Mouse (Mus musculus) lung, adult 2 months (tissue): ENCODE measurements around the gene Shisa8.

Experiments
- CTCF ChIP-seq: fragments of 200-500 bp; IDR thresholded peaks from 2 replicates; pipeline ENCODE4 v1.5.1; 2011; ENCODE audit warnings: mild to moderate bottlenecking, low read length, control low read depth; ENCODE audit not compliant: insufficient read depth
- POLR2A ChIP-seq: fragments of 200-500 bp; IDR thresholded peaks from 2 replicates; pipeline ENCODE4 v1.6.1; 2011; ENCODE audit warnings: low read depth, mild to moderate bottlenecking, control low read depth, low read length, borderline replicate concordance; ENCODE audit errors: extremely low read depth

DNA sequence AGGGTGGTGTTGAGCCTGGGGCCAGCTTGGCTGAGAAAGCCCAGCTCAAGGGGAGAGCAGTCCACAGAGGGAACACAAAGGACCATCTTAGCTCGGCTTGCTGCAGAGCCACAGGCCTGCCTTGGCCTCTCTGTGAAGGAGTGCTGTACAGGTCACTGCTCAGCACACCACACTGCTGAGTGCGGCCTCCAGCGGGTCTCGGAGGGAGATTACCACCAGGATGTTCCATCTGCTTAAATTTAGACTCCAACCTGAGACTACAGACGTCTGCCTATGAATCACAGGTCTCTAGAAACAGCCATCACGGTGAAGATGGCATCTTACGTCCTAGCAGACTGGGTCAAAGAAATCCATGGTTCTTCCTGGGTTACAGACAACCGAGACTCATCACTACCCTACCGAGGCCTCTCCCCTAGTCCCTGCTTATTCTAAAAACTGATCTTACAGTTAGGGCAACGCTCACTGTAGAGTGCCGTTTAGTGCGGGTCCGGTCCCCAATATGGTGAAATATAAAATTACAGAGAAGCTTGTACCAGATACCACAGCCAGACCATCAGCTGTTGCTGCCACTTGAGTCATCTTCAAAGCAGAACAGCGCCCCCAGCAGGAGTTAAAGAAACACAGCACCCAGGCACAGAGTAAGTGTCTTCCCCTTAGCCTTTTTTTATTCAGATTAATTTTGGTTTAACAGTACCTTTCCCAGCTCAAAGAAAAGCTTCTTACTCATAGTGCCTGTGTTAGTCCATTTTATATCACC is 8.7 kb upstream of the Shisa8 start:
- no peak for TF ChIP-seq CTCF
- no peak for TF ChIP-seq POLR2A
